Mouse (Mus musculus) spleen, adult 2 months (tissue): ENCODE measurements around the gene Tle4. TPM values are rescaled to one million over a fixed set of nuclear protein-coding genes. Genes with fewer than 3 reads are reported as not detected.
"Not testable (repeated sequence)": the region's sequence is repeated elsewhere in the genome, so short reads cannot be mapped to it uniquely, and the experiment has no call there.

Experiments
- DNase-seq, 2 experiments: peaks; one replicate each; pipeline versions ENCODE4 v3.0.0 to v3.0.0-alpha.2; 2012 to 2021; ENCODE audit warnings: low spot score in 2 of 2, low read depth in 1 of 2
- H3K27ac ChIP-seq: fragments of 200-500 bp; 2 replicates; pipeline ENCODE4 v1.5.1; 2012; ENCODE audit warnings: low read length, inconsistent platforms; ENCODE audit not compliant: insufficient read depth
- H3K27me3 ChIP-seq: fragments of 200-500 bp; 2 replicates; pipeline ENCODE4 v1.6.1; 2012; ENCODE audit warnings: mild to moderate bottlenecking, moderate library complexity, low read length, inconsistent platforms; ENCODE audit not compliant: control insufficient read depth, insufficient read depth
- H3K36me3 ChIP-seq: fragments of 200-500 bp; 2 replicates; pipeline ENCODE4 v1.6.1; 2012; ENCODE audit warnings: mild to moderate bottlenecking, low read length, inconsistent platforms; ENCODE audit not compliant: control insufficient read depth, insufficient read depth
- H3K4me1 ChIP-seq: fragments of 200-500 bp; 2 replicates; pipeline ENCODE4 v1.6.1; 2011; ENCODE audit warnings: inconsistent platforms; ENCODE audit not compliant: control insufficient read depth, insufficient read depth, insufficient read length
- H3K4me3 ChIP-seq: fragments of 200-500 bp; 2 replicates; pipeline ENCODE4 v1.5.1; 2011; ENCODE audit warnings: mild to moderate bottlenecking, inconsistent platforms; ENCODE audit not compliant: insufficient read depth, insufficient read length; ENCODE audit errors: extremely low read depth
- CTCF ChIP-seq: fragments of 200-500 bp; IDR thresholded peaks from 2 replicates; pipeline ENCODE4 v1.5.1; 2011; ENCODE audit warnings: mild to moderate bottlenecking, inconsistent platforms; ENCODE audit not compliant: insufficient read depth, insufficient read length, insufficient replicate concordance; ENCODE audit errors: extremely low read depth
- POLR2A ChIP-seq: fragments of 200-500 bp; IDR thresholded peaks from 2 replicates; pipeline ENCODE4 v1.6.1; 2011; ENCODE audit warnings: low read depth, low read length, inconsistent platforms
- WGBS: fragments of 180-500 bp; shearing (Covaris S2); methylation state at CpG from one replicate; pipeline ENCODE4 v1.1.7; 2018; 5-methylcytosine and 5-hydroxymethylcytosine counted together
- polyA plus RNA-seq: library from polyadenylated mRNA; depleted of rRNA; stranded (reverse); fragments of >200 nt; gene quantifications from 2 replicates; pipeline ENCODE4 v1.2.3, GENCODE M21; 2012; rRNA removed

Tle4 gene
- polyA plus RNA-seq, result 15.9 and 17.7 TPM in 2 replicates

- whole genome bisulfite sequencing, result under 1% methylated on average over 71 of the region's 71 CpGs
- Histone ChIP-seq H3K4me3 (peak within 1 kb of the TSS; percentile 93), H3K27ac (peak within 1 kb of the TSS; percentile 99), H3K4me1 (peaks cover 4% of the 10 kb centered on the region; the same call in 1 of the 2 replicates), H3K36me3 (peaks cover 5% of the 10 kb centered on the region), H3K27me3 (no peaks in the 10 kb centered on the region)
- TF ChIP-seq CTCF (no peak), POLR2A (peak; percentile 93)
- peak; percentile 99 to 100 for DNase-seq
These were observed at the start of gene Tle4 for GRCm38 (mm10) chr19:14597917-14598689. Gene Tle4, minus strand, starts transcription at chr19:14598051.

- WGBS, result 36% methylated on average over 2 of the region's 2 CpGs
- no peak overlapping the region for H3K4me3 ChIP-seq
These were observed 47.8 kb upstream of the Tle4 start for GRCm38 (mm10) chr19:14645666-14646065.

GRCm38 (mm10) chr19:14644756-14645155 is 46.9 kb upstream of the Tle4 start:
- Histone ChIP-seq H3K27me3 (no peaks in the 10 kb centered on the region), H3K4me3 (no peak overlapping the region), H3K27ac (no peak overlapping the region), H3K4me1 (no peaks in the 10 kb centered on the region; the same call in 1 of the 2 replicates), H3K36me3 (no peaks in the 10 kb centered on the region)
- WGBS, result 86% methylated on average over 3 of the region's 3 CpGs
- DNase-seq, result no peak
- no peak for TF ChIP-seq POLR2A
- no peak for TF ChIP-seq CTCF

More at GRCm38 (mm10) chr19:14645666-14646065, 47.8 kb upstream of the Tle4 start:
- no peak for DNase-seq
- TF ChIP-seq CTCF (no peak), POLR2A (no peak)
- no peaks in the 10 kb centered on the region; the same call in 1 of the 2 replicates for H3K4me1 ChIP-seq
- no peaks in the 10 kb centered on the region for H3K27me3 ChIP-seq
- H3K36me3 ChIP-seq, result no peaks in the 10 kb centered on the region
- no peak overlapping the region for H3K27ac ChIP-seq

DNA sequence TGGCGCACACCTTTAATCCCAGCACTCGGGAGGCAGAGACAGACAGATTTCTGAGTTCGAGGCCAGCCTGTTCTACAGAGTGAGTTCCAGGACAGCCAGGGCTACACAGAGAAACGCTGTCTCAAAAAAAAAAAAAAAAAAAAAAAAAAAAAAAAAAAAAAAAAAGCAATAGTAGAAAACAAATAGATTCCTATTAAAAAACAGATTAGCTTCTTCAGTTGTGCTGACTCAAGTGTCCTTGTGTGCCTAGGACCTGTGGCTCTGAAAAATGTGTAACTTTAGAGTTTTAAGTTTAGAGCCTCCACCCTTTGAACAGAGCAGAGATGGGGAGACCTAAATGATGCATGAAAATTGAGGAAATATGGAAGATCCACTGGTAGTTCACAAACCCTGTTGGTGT is 45.2 kb upstream of the Tle4 start:
- not testable (repeated sequence) for H3K27ac ChIP-seq, DNase-seq, H3K4me3 ChIP-seq, H3K4me1 ChIP-seq, H3K36me3 ChIP-seq, H3K27me3 ChIP-seq
- WGBS, result 92% methylated on average over 4 of the region's 4 CpGs

- no peak overlapping the region for H3K4me3 ChIP-seq
- no peak overlapping the region for H3K27ac ChIP-seq
- 61% methylated on average over 10 of the region's 10 CpGs for WGBS
- no peak for TF ChIP-seq CTCF
- no peak for TF ChIP-seq POLR2A
- no peaks in the 10 kb centered on the region; the same call in 1 of the 2 replicates for H3K4me1 ChIP-seq
- H3K36me3 ChIP-seq, result no peaks in the 10 kb centered on the region
- H3K27me3 ChIP-seq, result no peaks in the 10 kb centered on the region
- no peak for DNase-seq
These were observed 44.8 kb upstream of the Tle4 start for GRCm38 (mm10) chr19:14642663-14643062.

DNA sequence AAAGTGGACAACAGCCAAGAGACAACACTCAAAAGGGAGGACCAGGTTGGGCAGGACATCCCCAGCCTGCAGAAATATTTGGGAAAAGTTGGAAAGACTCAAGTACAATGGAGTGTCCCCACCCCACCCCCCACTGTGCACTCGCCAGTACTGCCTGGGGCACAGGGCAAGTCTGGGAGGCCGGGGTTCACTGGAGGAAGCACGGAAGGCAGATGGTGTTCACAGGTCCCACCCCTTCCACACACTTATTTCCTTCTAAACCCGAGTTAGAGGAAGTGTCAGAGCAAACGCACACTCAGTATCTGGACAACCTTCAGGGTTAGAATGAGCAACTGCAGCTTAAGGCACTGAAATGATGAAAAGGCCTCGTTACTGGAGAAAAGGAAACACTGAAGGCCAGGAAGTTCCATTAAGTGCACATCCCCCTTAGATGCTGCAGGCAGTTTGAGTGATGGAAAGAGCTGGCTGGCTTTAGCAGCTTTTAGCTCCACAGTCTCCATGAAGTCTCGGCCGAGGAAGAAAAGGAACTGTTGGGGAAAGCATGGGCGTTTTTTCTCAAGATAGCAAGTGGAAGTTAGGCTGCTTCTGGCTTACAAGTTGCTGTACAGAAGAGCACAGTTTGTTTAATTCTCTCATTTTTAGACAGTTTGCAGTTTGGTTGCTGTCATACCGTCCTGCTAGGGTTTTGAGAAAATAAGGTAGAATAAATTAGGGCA is 37.5 kb upstream of the Tle4 start:
- Histone ChIP-seq H3K27ac (no peak overlapping the region), H3K27me3 (no peaks in the 10 kb centered on the region), H3K4me1 (no peaks in the 10 kb centered on the region), H3K4me3 (no peak overlapping the region), H3K36me3 (no peaks in the 10 kb centered on the region)
- no peak for TF ChIP-seq POLR2A
- TF ChIP-seq CTCF, result no peak
- DNase-seq, result no peak
- 20% methylated on average over 10 of the region's 10 CpGs for WGBS

DNA sequence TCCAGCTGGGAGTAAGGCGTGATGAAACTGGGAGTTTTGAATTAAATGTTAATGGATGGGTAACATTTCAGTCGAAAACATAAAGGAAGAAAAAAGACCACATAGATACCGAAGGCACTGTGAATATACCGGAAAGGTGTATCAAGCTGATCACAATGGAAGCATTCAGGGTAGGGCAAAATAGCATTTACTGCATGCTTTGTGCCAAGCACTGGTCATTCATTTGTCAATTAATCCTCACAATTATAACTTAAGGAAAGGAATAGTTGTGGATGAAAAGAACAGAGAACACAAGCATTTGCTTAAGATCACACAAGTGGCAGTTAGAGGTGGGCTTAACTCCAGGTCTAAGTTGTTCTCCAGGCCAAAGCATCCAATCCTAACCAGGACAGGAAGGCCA is 25.5 kb upstream of the Tle4 start:
- H3K36me3 ChIP-seq, result no peaks in the 10 kb centered on the region
- 90% methylated on average over 4 of the region's 4 CpGs for WGBS
- TF ChIP-seq POLR2A (no peak), CTCF (no peak)
- H3K4me3 ChIP-seq, result no peak overlapping the region
- no peak overlapping the region for H3K27ac ChIP-seq
- DNase-seq, result no peak
- H3K27me3 ChIP-seq, result no peaks in the 10 kb centered on the region
- no peaks in the 10 kb centered on the region for H3K4me1 ChIP-seq
